Mouse (Mus musculus): Measurements from ENCODE around the gene Trpm3.

The Trpm3 gene

DNA sequence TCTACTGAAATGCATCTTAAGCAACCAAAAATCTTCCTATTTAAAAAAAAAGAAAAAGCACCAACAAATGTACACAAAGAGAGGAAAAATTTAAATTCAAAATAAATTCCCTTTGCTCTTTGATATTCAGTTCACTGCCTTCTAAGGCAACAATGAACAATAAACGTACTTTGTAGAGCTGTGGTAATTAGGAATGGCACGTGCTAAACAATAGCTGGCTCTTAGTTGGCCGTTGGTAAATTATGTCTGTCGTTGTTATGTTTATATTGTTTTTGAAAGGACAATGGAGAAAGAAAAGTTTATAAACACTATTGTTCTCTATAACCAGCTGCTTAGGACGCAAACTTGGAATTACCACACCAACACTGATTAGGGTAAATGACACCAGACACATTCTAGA is 782.1 kb downstream of the Trpm3 start:
- DNase-seq (ENCODE audit: low spot score in 2 of 2), result no peak

DNA sequence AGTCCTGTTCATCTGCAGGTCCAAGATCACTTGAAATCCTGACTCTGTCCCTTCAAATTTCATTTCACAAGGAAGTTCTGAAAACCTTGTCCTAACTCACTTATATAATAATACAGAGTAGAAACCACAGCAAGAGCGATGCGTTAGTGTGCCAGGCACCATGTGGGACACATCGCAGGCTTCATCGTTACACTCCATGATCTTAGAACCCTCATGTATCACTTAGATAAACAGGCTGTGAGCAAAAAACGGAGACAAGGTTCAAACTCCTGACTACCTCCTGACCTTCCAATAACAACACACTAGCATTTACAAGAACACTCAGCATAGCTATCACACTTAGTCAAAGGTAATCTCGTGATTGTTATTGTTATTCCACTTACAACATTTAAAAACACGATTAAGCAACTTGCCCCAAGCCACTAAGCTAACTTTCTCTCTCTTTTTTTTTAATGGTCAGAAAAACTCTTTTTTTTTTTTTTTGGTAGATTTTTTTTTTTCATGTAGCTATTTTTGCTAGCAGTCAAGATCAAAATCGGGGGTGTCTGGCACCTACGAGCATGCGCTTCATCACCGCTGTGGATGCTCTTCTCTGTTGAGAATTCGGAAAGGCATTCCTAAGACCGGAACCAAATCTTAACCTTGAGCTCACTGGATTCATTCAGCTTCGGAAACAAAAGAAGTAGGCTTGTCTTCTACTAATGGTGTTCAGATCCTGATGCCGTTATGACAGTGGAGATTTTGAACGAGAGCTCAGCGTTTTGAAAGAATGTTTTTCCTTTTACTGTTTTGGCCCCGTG is 784.2 kb downstream of the Trpm3 start:
- no peak for DNase-seq (ENCODE audit: low spot score in 2 of 2)

DNA sequence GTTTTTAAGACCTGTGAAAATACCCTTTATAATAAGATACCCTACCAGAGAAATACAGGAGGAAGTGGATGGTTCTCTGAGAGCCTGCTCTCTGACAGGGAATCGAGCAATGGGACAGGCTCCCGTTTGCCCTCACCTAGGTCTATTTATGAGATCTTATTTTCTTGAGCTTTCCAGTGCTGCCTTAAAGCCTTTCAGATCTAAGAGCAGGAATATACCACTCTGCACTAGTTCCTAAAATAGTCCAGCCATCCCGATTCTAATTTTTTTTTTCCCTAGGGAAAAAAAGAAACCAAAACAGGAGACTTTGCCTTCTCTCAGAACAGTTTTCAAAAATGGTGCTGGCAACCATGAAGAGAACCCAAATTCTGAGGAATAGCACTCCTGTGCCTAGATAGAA is 786.4 kb downstream of the Trpm3 start:
- no peak for DNase-seq (ENCODE audit: low spot score in 2 of 2)

DNA sequence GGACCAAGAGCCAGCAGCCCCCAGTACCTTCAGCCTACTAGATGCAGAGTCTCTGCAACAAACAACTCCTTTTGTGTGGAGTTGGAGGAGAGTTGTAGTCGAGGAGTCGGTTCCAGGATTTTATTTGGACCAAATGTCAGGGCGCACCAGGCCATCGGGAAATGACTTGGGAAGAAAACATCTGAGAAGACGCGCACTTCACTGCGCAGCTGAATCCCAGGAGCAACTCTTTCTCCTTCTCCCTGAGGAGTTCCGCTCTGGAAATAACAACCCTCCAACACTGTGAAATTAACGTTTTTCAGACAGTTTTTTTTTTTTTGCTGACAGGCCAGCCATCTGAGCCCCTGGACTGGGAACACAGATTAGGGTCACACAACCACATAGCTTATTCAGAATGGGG is 787.9 kb downstream of the Trpm3 start:
- no peak for DNase-seq (ENCODE audit: low spot score in 2 of 2)

DNA sequence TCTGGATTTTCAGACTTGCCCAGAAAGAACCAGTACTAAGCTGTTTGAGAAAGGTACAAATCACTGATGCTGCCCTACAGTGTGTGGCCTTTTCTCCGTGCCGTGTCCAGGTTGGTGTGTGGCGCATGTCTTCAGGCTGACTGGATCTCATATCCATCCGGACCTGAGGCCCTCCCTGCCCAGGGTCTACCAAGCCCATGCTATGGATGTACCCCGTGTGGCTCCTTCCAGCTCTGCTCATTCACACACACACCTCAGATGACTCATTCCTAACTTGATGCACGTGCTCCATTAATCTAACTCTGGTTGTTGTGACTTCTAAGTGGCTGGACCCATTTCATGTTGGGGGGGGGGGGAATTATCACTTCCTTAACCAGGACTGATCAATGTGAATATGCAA is 789.5 kb downstream of the Trpm3 start:
- no peak for DNase-seq (ENCODE audit: low spot score in 2 of 2)

DNA sequence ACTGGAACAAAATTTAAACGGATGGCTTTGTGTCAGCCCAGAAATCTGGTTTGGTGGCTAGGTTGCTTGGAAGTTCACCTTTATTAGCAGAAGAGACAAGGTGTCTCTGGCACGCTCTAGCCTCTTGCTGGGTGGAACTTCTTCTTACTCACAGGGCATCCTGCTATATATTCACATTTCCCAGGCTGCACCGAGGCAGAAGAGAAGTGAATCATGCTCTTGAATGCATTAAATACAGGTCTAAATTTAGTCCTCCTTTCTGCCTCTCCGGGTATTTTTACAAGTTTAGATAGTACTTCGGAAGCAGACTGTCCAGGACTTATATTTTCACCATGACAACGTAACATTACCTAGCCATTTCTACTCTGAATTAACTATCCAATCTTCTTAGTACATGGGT is 790.9 kb downstream of the Trpm3 start:
- DNase-seq (ENCODE audit: low spot score in 2 of 2), result no peak

DNA sequence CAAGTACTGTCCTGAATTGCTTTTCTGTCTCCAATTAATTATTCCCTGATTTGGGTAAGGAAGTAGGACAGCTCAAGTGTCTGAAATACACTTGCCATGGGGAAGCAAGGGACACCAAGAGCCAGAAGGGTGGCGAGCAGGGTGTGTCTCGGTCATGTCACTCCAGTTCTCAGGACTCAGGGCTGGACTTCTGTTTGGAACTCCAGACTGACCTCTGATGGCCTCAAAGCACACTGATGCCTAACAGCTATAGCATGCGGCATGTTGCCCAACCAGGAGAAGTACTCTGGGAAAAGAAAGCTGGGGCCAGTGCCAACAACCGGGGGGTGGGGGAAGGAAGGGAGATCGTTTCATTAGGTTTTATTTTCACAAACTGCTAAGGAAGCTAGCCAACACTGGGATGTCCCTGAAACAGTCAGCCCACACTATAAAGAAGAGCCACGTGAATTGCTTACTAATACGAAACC is 791.6 kb downstream of the Trpm3 start:
- DNase-seq (ENCODE audit: low spot score in 2 of 2), result peak in 1 of 2 experiments; percentile 62

DNA sequence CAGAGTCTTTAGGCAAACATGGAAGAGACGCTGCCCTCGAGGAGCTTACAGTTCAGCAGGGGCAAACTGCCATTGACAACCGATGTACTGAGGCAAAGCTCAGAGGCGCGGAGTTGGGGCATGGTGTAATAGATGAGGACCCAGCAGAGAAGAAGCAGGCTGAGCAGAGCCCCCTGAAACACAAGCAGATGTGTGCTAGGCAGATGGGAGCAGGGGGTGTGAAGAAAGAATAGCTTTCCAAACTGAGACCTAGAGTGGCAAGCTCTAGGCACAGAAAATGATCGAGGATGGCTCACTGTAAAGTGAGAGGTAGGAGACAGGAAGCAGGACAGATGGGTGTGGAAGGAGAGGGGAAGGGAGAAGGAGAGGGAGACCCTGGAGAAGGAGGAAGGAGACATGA is 792.2 kb downstream of the Trpm3 start:
- no peak for DNase-seq (ENCODE audit: low spot score in 2 of 2)

DNA sequence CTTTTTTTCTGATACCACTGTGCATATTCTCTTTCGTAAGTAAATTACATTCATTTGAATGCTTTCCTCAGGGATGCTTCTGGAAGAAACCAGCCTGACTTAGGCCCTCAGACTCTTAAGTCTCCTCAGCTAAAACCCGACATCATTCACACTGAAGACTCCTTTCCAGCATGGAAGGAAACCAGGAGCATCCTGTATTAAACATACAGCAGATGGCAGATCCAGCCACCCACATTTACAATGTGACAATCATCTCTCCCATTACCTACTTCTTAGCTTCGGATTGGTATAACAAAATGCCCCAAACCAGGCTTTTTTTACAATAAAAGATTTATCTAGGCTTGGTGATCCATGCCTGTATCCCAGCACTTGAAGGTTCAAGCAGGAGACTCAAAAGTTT is 796.2 kb downstream of the Trpm3 start:
- no peak for DNase-seq (ENCODE audit: low spot score in 2 of 2)

DNA sequence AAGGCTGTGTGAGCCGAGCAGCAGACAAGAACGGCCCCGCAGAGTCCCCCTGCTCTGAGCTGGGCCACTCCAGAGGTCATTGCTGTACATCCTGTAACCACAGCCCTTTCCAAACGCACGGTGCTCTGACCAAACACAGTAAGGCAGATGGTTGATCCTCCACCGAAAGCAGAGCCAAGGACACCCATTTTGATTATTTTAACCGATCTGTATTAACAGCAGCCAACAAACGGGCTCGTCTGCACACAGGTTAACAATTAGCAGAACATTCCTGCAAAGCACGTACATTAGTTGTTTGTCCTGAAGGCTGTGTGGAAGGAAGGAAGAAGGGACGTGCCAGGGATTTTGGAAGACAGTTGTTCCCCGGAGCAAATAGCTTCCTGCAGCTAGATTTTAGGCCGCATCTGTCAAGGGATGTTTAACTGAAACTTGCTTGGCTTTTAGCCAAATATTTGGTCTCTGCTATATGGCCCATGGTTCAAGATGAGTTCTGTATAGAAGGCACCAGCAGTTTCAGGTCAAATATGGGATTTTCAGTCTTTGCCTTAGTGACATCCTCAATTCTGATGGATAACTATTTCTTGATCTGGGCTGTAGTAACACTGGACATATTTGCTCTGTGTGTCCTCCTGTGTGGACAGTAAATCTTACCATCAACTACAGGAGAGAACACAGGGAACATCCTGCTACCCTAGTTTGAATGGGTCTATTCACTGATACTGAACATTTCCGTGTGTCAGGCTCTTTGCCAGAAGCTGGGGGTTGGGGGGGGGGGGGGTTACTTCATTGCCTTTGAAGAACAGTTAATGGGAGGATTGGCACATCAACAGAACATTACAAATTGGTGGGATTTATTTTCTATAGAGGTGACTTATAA is 800.2 kb downstream of the Trpm3 start:
- no peak for DNase-seq (ENCODE audit: low spot score in 2 of 2)

DNA sequence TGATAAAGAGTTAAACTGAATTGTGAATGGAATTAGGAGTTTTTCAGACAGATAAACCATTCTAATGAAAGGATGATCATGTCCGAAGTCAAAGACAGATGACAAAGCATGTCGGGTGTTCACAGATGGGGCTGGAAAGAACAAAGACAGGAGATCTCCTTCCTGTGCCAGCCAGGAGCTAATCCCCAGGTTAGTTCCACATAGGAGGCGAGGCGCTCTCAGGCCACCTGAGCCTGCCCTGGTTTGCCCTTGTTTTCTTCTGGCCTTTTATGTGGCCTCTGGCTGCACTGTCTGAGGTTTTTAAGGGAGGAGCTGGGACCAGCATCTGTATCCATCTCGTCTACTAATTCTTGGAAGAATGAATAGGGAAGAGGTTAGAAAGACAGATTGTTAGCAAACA is 801.0 kb downstream of the Trpm3 start:
- DNase-seq (ENCODE audit: low spot score in 2 of 2), result no peak

DNA sequence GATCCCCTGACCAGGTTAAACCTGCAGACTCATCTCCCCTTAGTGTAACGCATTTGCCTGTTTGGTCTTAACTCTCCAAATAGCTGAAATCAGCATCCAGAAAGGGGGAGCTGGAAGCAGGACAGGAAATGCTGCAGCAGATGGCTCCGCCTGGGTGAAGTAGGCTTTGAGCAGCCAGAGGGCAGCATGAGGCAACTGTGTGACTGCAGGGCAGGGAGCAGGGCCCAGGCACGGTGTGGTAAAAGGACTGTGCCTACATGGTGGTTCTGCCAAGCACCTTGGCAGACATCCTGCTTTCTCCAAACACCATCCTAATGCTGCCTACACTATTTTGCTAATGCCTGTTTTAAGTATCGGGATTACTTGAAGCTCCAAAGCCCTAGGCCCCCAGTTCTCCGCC is 801.6 kb downstream of the Trpm3 start:
- DNase-seq (ENCODE audit: low spot score in 2 of 2), result peak; percentile 37 to 75

DNA sequence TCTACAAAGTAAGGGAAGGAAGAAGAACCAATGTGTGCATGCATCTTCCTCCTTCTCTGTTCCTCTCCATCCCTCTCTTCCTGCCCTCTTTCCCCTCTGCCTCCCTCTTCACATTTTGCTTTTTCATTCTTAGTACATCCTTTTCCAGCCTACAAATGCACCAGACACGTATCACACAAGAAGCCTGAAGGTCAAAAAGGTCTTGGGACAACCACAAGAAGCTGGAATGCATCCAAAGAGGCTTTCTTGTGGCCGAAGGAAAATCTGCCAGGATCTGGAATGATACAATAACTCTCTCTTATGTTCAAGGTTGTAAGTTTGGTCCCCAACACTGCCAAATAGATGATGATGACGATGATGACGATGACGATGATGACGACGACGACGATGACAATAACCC is 802.1 kb downstream of the Trpm3 start:
- no peak for DNase-seq (ENCODE audit: low spot score in 2 of 2)

DNA sequence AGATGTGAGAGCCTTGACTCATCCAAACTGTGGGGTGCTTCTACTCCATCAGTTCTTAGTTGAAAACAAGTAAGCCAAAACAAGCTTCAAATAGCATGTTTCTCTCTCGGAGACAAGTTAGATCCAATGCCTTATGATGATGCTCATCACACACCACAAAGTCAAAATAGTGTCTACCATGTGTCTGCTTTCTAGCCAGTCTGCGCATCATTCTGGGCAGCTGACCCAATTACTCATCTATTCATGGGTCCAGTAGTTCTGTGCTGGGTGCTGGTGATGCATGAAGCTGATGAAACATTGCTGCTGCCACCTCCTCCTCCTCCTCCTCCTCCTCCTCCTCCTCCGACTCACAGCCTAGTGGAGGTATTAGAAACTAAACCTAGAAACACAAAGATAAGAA is 813.6 kb downstream of the Trpm3 start:
- DNase-seq (ENCODE audit: low spot score in 2 of 2), result no peak

DNA sequence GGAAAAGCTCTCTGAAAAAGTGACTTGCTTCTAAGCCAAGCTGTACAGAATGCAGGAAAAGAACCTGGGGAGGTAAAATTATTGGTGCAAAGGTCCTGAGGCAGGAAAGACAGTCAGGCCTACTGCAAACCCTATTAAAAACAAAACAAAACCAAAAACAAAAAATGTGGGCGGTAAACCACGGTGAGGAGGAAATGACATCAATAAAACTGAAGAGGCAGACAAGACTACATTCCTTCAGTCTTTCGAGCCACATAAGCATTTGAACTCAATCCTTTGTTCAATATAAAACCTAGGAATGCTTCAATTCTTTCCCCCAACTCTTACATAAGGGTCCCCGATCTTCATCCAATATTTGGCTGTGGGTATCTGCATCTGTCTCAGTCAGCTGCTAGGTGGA is 814.3 kb downstream of the Trpm3 start:
- DNase-seq (ENCODE audit: low spot score in 2 of 2), result no peak

DNA sequence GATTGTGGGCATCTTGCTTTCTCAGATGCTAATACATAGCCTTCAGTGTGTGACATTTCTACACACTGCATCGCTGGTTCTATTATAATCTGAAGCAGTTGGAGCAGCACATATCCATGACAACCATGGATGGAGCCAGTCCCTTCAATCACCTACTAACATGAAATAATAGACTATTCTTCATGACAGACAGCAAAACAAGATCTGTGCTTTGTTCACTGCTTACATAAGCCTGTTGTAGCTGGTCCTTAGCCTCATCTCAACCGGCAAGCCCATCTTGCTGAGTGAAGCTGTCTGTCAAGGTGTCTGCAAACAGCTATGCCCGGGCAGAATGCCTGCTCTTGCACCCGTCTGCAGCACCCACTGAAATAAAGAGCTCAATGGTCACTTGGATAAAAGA is 819.6 kb downstream of the Trpm3 start:
- no peak for DNase-seq (ENCODE audit: low spot score in 2 of 2)

DNA sequence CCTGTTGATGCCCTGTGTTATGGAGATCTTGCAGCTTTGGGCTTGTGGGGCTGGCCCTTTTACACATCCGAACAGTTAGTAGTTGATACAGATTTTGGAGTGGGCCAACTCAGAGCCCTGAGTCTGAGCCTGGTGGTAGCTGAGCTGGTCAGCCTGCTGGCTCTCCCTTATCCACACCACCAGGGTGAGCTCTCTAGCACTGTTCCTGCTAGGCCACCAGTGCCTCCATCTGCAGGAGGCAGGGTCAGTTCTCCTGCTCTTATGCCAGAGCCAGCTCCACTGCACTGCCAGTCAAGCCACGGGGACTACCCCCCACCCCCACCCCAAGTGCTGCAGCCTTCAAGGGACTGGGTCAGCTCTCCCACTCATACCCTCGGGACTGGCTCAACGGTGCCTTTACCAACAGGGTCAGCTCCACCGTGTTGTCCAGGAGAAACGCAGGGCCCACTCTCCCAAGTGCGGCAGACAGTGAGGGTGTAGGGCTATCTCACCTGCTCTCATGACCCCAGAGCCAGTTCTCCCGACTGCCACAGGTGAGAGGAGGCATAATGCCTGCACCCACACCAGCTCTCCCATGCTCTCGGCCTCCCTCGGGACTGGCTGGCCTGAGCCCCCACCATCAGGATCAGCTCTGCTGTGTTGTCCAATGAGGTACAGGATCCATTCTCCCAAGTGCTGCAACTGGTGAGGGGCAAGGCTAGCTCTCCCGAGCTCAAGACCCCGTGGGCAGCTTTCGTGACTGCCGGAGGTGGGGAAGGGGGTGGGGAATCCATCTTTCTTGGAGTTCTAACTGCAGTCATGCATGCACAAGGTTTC is 821.8 kb downstream of the Trpm3 start:
- DNase-seq (ENCODE audit: low spot score in 2 of 2), result no peak

DNA sequence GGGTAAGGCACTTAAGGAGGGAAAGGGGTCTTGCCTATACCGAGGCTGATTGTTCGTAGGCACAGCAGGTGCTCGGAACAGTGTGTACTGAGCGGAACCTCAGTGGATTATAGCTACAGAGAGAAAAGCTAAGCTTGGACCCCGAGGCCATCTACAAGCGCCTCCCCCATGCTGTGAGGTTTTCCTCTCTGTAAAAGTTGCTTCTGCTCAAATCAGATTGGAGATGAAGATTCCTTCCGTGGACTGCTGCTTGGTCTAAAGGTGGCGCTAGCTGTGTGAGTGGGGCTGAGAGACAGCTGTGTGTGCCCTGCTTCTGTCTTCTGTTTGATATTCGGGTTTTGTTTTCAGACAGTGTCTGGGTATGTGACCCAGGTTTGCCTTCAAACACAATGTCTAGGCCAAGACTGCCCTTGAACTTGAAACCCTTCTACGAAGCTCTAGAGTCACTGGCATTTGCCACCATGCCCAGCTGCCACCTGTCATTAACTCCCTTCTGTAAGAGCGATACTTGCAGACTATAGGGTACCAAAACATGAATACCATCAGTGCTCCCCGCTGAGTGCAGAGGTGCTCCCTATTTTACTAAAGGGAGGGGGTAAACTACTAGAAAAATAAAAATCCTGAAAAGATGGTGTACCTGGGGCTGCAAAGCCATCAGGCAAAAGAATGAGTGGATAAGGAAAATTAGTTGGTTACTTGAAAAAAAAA is 823.3 kb downstream of the Trpm3 start:
- DNase-seq (ENCODE audit: low spot score in 2 of 2), result no peak

DNA sequence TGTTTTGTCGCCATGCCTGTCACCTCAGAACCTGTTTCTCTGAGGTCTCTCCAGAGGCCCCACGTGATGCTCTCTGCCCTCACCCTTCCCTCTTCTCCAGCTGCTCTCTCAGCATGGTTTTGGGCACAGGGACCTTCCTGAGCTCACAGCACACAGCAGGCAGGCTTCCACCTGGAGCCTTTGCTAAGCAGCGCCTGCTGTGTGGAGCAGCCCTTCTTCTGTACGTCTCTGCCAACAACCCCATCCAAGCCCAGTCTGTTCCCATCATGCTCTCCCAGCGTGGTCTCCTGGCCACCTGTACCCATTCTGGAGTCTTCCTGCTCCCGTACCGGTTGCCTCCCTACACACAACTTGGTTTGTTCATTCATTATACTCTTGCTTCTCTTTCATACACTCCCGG is 823.9 kb downstream of the Trpm3 start:
- no peak for DNase-seq (ENCODE audit: low spot score in 2 of 2)

DNA sequence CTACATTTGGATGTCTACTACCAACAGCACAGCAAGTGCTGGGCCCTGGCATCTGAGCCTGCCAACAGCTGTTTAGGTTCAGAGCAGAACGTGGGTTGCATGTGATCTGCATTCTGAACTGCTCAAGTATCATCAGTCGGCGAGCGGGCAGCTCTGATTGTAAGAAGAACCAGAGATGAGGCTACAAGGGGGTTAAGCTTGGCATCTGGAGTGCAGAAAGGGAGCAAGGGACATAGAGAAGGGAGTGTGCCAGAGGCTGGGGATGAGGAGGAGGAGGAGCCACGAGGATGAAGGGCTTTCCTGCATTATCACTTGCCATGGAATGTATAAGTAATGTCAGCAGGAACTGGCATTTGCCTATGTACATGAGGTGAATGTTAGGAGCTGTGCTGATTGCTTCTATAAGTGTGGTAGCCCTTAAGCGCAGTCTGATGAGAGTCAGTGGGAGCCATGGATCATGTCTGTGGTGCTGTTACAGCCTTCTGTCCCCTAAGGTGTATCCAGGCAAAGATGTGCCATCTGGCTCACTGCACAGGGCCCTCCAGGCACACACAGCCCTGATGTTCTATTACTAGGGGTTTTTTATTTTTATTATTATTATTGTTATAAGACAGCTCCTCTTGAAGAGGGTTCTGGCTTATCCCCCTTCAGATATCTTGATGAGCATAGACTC is 825.0 kb downstream of the Trpm3 start:
- DNase-seq (ENCODE audit: low spot score in 2 of 2), result no peak

DNA sequence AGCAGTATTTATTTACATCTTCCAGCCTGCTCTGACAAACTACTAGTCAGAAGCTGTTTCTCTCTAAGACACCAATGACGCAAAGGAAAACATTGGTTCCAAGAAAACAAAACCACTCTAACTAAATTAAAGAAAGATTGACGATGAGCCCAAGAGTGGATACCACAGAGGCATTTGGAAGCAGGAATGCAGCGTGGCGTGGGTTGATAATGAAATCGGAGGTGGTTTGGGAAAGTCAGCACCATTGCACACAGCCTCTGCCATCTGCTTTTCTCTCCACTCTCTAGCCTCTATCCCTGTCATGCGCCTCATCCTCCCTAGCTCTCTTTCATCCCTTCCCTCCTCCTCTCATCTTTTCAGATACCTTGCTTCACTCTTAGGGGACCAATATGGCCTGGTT is 826.6 kb downstream of the Trpm3 start:
- no peak for DNase-seq (ENCODE audit: low spot score in 2 of 2)
